In the genomic region with DNA sequence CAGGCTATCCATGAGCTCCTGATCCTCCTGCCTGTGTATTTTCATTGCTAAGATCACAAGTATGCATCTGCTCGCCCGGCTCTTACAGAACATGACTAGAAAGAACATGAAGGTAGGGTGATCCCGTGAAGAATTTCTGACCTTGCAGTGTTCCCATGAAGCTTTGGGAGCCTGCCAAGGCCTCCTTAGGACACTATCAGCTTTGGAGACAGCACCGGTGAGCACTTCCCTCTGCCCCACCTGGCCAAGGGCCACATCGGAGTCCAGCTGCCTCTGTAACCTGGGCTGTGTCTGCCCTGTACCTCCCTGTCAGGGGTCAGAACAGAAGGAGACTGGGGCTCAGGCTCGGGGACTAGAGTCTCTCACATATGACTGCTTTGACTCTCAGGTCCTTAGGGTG, we compare ENCODE assay signal across 12 mouse cellular contexts. TPM values are rescaled to one million over a fixed set of nuclear protein-coding genes. Genes with fewer than 3 reads are reported as not detected.
DNase-seq lines count a peak whose midpoint lies in the region; ATAC-seq lines count a peak whose summit lies in the region.
"Had no signal": no experiment of that assay in that cellular context is flagged by ENCODE, and none has a peak within 500 bp of the region (broad histone marks: within the 10 kb centered on the region; RNA-seq: fewer than 3 reads in every experiment).

No protein-coding gene starts in this region.

- no peaks in the 10 kb centered on the region for H3K9me3 ChIP-seq in hindbrain, embryonic 10.5 days
- H3K9me3 ChIP-seq in hindbrain, embryonic 16.5 days (ENCODE audit: control insufficient read depth, low read length): no peaks in the 10 kb centered on the region
- H3K9me3 ChIP-seq in midbrain, embryonic 11.5 days (ENCODE audit: control insufficient read depth, low read length): no peaks in the 10 kb centered on the region
- H3K9me3 ChIP-seq: stomach, embryonic 15.5 days had no signal

- no peak overlapping the region for H3K27ac ChIP-seq in hindbrain, embryonic 10.5 days
- no peak overlapping the region for H3K27ac ChIP-seq in hindbrain, embryonic 16.5 days (ENCODE audit: low read depth, low read length)
- no peak overlapping the region for H3K27ac ChIP-seq in midbrain, embryonic 11.5 days (ENCODE audit: low read depth, low read length)
- H3K27ac ChIP-seq: macrophage; stomach, embryonic 15.5 days had no signal

- H3K4me3 ChIP-seq in hindbrain, embryonic 10.5 days: 0 out of 2 replicates have a peak overlapping the region, but pooled peaks have one; percentile 1
- H3K4me3 ChIP-seq in hindbrain, embryonic 16.5 days (ENCODE audit: low read length): no peak overlapping the region
- H3K4me3 ChIP-seq in midbrain, embryonic 11.5 days (ENCODE audit: low read depth, low read length): no peak overlapping the region
- H3K4me3 ChIP-seq: stomach, embryonic 15.5 days had no signal

- WGBS in hindbrain, embryonic 10.5 days: 70% methylated on average over 6 of the region's 6 CpGs
- WGBS in hindbrain, embryonic 16.5 days: 73% methylated on average over 6 of the region's 6 CpGs
- WGBS in midbrain, embryonic 11.5 days: 73% methylated on average over 6 of the region's 6 CpGs

- H3K27me3 ChIP-seq in hindbrain, embryonic 10.5 days (ENCODE audit: insufficient read depth, poor library complexity, severe bottlenecking): peaks cover 56% of the 10 kb centered on the region
- peaks cover 20% of the 10 kb centered on the region for H3K27me3 ChIP-seq in hindbrain, embryonic 16.5 days (replicated peaks; ENCODE audit: control insufficient read depth, insufficient read depth, low read length)
- peaks cover 32% of the 10 kb centered on the region for H3K27me3 ChIP-seq in midbrain, embryonic 11.5 days (ENCODE audit: control insufficient read depth, insufficient read depth, low read length)

- no peak for DNase-seq in hindbrain, embryonic 10.5 days (ENCODE audit: low spot score)
- peak; percentile 65 for DNase-seq in adrenal gland, adult 2 months
- DNase-seq in heart, adult 8-10 months (ENCODE audit: low spot score): peak; percentile 40
- DNase-seq in kidney, adult 9 months: peak; percentile 78
- DNase-seq in adipocyte (ENCODE audit: low spot score): no peak
- no peak for DNase-seq in left cerebral cortex, postnatal 4 days
- no peak for DNase-seq in midbrain, embryonic 11.5 days (ENCODE audit: low spot score, missing footprints)
- DNase-seq: cerebellum, adult 9-11 months had no signal

- intact Hi-C loops in left cerebral cortex, postnatal 4 days (cut with DNase I): no loop called here

- no peak overlapping the region for H3K4me2 ChIP-seq in hindbrain, embryonic 16.5 days (ENCODE audit: low read length)
- no peak overlapping the region for H3K4me2 ChIP-seq in midbrain, embryonic 11.5 days
- H3K4me2 ChIP-seq: stomach, embryonic 15.5 days had no signal

- H3K9ac ChIP-seq in hindbrain, embryonic 16.5 days (ENCODE audit: low read depth, low read length): no peak overlapping the region
- H3K9ac ChIP-seq in midbrain, embryonic 11.5 days (ENCODE audit: low read length): no peak overlapping the region
- H3K9ac ChIP-seq: stomach, embryonic 15.5 days had no signal

- H3K4me1 ChIP-seq in hindbrain, embryonic 10.5 days (replicated peaks): peaks cover 20% of the 10 kb centered on the region
- H3K4me1 ChIP-seq in hindbrain, embryonic 16.5 days (ENCODE audit: control insufficient read depth, insufficient read depth, low read depth, low read length): peaks cover 7% of the 10 kb centered on the region
- peaks cover 7% of the 10 kb centered on the region for H3K4me1 ChIP-seq in midbrain, embryonic 11.5 days (ENCODE audit: control insufficient read depth, insufficient read depth, low read length)

- H3K36me3 ChIP-seq in hindbrain, embryonic 10.5 days: no peaks in the 10 kb centered on the region
- no peaks in the 10 kb centered on the region for H3K36me3 ChIP-seq in hindbrain, embryonic 16.5 days (ENCODE audit: control insufficient read depth, insufficient read depth, low read length)
- H3K36me3 ChIP-seq in midbrain, embryonic 11.5 days (ENCODE audit: control insufficient read depth, insufficient read depth, low read length): no peaks in the 10 kb centered on the region
- H3K36me3 ChIP-seq: stomach, embryonic 15.5 days had no signal

- ATAC-seq in hindbrain, embryonic 16.5 days: no peak
- no peak for ATAC-seq in midbrain, embryonic 11.5 days (ENCODE audit: low FRiP score)

RNA-seq across cellular contexts. Expression of a gene that starts 28.0 kb away (rescaled TPM):
- polyA plus RNA-seq in hindbrain, embryonic 10.5 days (2016; fragmentation: Nextera tagmentation; extraction: Ambion mirVana): 7.1 and 8.6 TPM in 2 replicates
- 25.4 and 27.0 TPM in 2 replicates for polyA plus RNA-seq in hindbrain, embryonic 16.5 days (2015; fragmentation: Nextera tagmentation; extraction: Ambion mirVana)
- 1 to 10 TPM; 5.4 to 9.2 TPM for total RNA-seq in adrenal gland, adult 2 months (2021)
- polyA plus RNA-seq in adrenal gland, adult 2 months (2012; rRNA removed): 8.5 and 8.6 TPM in 2 replicates
- 1 to 10 TPM; 1.0 to 1.7 (median 1.5) TPM for total RNA-seq in heart, adult 8-10 months (2022)
- total RNA-seq in left cerebral cortex, postnatal 4 days (2021): 100 to 1,000 TPM in 1 of 2 experiments, 10 to 100 TPM in 1; 96.7 to 106 TPM
- polyA plus RNA-seq in midbrain, embryonic 11.5 days (2014; fragmentation: Nextera tagmentation; extraction: Ambion mirVana): 6.6 and 7.0 TPM in 2 replicates
- polyA plus RNA-seq: inflammation-experienced regulatory T-cells, adult 6 months had no signal

RNA-seq across cellular contexts. Expression of a gene that starts 38.7 kb away (rescaled TPM):
- polyA plus RNA-seq in hindbrain, embryonic 10.5 days (2016; fragmentation: Nextera tagmentation; extraction: Ambion mirVana): 4.6 and 9.8 TPM in 2 replicates
- 74.4 and 81.7 TPM in 2 replicates for polyA plus RNA-seq in hindbrain, embryonic 16.5 days (2015; fragmentation: Nextera tagmentation; extraction: Ambion mirVana)
- total RNA-seq in adrenal gland, adult 2 months (2021): 1 to 10 TPM; 1.4 to 3.6 TPM
- 2.1 and 2.4 TPM in 2 replicates for polyA plus RNA-seq in adrenal gland, adult 2 months (2012; rRNA removed)
- total RNA-seq in heart, adult 8-10 months (2022): under 1 TPM in 1 of 4 experiments, not detected in 3; 0.44 TPM
- 100 to 1,000 TPM; 104 to 111 TPM for total RNA-seq in left cerebral cortex, postnatal 4 days (2021)
- 3.1 and 3.3 TPM in 2 replicates for polyA plus RNA-seq in midbrain, embryonic 11.5 days (2014; fragmentation: Nextera tagmentation; extraction: Ambion mirVana)
- polyA plus RNA-seq: inflammation-experienced regulatory T-cells, adult 6 months; macrophage had no signal

RNA-seq across cellular contexts. Expression of a gene that starts 50.5 kb away (rescaled TPM):
- polyA plus RNA-seq in hindbrain, embryonic 10.5 days (2016; fragmentation: Nextera tagmentation; extraction: Ambion mirVana): 16.9 and 26.7 TPM in 2 replicates
- 48.3 and 54.3 TPM in 2 replicates for polyA plus RNA-seq in hindbrain, embryonic 16.5 days (2015; fragmentation: Nextera tagmentation; extraction: Ambion mirVana)
- total RNA-seq in adrenal gland, adult 2 months (2021): 10 to 100 TPM; 50.9 to 53.0 TPM
- polyA plus RNA-seq in adrenal gland, adult 2 months (2012; rRNA removed): 121 and 154 TPM in 2 replicates
- total RNA-seq in heart, adult 8-10 months (2022): 10 to 100 TPM; 12.1 to 14.1 (median 12.7) TPM
- 10 to 100 TPM; 57.8 to 59.8 TPM for total RNA-seq in left cerebral cortex, postnatal 4 days (2021)
- 9.1 and 10.1 TPM in 2 replicates for polyA plus RNA-seq in midbrain, embryonic 11.5 days (2014; fragmentation: Nextera tagmentation; extraction: Ambion mirVana)

RNA-seq across cellular contexts. Expression of a gene that starts 56.9 kb away (rescaled TPM):
- polyA plus RNA-seq in hindbrain, embryonic 10.5 days (2016; fragmentation: Nextera tagmentation; extraction: Ambion mirVana): 9.8 and 11.8 TPM in 2 replicates
- 8.0 and 9.0 TPM in 2 replicates for polyA plus RNA-seq in hindbrain, embryonic 16.5 days (2015; fragmentation: Nextera tagmentation; extraction: Ambion mirVana)
- 10 to 100 TPM; 25.6 to 84.9 TPM for total RNA-seq in adrenal gland, adult 2 months (2021)
- polyA plus RNA-seq in adrenal gland, adult 2 months (2012; rRNA removed): 37.6 and 50.8 TPM in 2 replicates
- 10 to 100 TPM in 2 of 4 experiments, 1 to 10 TPM in 2; 5.0 to 18.1 (median 12.0) TPM for total RNA-seq in heart, adult 8-10 months (2022)
- total RNA-seq in left cerebral cortex, postnatal 4 days (2021): 1 to 10 TPM; 5.3 to 6.2 TPM
- polyA plus RNA-seq in midbrain, embryonic 11.5 days (2014; fragmentation: Nextera tagmentation; extraction: Ambion mirVana): 10.1 and 11.3 TPM in 2 replicates

Comparison
In these comparisons a context has a peak if more than half of its experiments do, and no peak if none do; other contexts are left out.
1. DNase-seq: peak in adrenal gland, adult 2 months (single experiment), heart, adult 8-10 months (single experiment) and kidney, adult 9 months (single experiment); none in hindbrain, embryonic 10.5 days (single experiment), adipocyte (single experiment), left cerebral cortex, postnatal 4 days (single experiment) and midbrain, embryonic 11.5 days (single experiment).